Mouse (Mus musculus): Measurements from ENCODE around the gene Trim47.

The Trim47 gene

DNA sequence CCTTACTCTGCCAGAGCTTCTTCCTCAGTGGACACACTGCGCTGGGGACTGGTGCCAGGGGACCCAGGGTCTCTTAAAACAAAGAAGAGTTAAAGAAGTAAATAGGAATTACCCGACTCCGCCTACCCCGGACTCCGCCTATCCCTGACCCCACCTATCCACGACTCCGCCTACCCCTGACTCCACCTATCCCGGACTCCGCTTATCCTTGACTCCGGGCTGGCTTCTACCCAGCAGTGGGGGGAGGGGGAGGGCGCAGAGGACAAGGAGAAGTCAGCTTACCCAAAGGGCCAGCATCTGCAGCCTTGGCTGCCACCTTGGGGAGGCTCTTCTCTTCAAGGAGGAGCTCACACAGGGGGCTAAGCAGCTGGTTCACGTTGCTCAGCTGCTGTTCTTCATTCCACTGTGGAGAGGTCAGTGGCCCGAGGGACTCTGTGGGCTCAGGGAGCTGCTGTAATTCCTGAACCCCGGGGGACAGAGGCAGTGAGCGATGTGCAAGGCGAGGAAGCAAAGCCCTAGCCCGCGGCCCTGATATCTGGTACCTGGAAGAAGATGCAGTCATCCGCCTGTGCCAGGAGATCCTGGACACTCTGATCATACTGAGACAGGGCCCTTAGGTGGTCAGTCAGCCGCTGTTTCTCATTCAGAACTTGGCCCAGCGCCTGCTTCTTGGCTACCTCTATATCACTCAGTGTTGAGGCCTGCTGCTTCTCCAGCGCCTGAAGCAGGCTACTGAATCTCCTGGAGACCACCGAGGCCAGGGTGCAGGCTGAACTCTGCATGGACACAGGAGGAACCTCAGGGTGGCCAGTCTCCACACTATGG is at the start of gene Trim47:
Gene Trim47, minus strand, starts transcription at position 55 of the 825 bp plus-strand sequence.
- WGBS = 52% methylated on average over 23 of the region's 23 CpGs

DNA sequence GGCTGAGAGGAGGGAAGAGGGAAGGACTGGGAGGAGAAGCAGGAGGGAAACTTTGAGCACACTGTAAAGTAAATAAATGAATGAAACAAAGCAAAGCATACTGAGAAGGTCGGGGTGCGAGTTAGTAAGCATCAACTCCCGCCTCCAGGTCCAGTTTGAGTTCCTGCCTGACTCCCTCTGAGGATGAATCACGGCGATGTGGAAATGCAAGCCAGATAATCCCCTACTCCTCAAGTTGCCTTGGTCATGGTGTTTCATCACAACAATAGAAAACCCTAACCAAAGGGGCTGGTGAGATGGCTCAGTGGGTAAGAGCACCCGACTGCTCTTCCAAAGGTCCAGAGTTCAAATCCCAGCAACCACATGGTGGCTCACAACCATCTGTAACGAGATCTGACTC is 49.0 kb upstream of the Trim47 start:
- 72% methylated on average over 7 of the region's 7 CpGs for whole genome bisulfite sequencing

DNA sequence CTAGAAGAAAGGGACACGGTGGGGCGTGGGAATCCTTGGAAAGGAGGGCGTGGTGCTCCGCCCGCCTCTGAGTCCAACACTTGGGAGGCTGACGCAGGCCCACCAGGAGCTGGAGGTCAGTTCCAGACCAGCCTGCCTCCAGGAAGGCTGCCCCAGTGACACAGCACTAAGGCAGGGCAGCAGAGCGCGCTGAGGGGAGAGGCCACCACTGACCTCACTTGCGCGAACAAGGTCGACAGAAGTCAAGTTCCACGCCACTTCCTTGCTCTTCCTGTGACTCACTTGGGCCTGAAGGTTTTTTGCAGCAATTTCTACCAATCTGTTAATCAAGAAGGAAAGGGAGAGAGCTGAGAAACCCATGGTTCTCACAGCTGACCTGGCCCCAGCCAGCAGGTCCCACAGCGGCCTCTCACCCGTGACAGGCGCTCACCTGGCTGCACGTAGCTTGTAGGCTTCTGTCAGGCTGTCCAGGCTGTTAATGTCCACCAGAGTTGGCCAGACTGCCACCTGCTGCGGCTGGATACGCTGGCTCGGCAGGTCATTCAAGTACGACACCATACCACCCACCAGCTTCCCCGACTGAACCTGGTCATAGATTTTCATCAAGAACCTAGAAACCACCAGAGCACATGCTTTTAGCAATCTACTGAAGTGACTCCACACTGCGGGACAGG is 47.9 kb upstream of the Trim47 start:
- WGBS = 93% methylated on average over 22 of the region's 22 CpGs

DNA sequence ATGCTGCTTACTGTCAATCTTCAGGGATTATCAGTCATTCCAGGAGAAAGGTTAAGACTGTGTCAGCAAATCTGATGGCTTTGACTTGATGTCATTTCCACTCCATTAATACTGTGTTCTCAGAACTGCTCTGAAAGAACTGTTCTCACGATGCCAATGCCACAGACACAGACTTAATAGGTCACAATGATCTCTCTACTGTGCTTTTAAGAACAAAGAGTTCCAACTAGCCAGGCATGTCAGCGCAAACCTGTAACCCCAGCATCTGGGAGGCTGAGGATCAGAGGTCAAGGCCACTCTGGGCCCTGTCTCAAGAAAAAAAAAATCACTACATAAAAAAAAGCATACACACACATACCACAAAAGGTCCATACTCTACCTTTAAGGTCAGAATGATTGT is 44.9 kb upstream of the Trim47 start:
- 86% methylated on average over 2 of the region's 2 CpGs for WGBS

DNA sequence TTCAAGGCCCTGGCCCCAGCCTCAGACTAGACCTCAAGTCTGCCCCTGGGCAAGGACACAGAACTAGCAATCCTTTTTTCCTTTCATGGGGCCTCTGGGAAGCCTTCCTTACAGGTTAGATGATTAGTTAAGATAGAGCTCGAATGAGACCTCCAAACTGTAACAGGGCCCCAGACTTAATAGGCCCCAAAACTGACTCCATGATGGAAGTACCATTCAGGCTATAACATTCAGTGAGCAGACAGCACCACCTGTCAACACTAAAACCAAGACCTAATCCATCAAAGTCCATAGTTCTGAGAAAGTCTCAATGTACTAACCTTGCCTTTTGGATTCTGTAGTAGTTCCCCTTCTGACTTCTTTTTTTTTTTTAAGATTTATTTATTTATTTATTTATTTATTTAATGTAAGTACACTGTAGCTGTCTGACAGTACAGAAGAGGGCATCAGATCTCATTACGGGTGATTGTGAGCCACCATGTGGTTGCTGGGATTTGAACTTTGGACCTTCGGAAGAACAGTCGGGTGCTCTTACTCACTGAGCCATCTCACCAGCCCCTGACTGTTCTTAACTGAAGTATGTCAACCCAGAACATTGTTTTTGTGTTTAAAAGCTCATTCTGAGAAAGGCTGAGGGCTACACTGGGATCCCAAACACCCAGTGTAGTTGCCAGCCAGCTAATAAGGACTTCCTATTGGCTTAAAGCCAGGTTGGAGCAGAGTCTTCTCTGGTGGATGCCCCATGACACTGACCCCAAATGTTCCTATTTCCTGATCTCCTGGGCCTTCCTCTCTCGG is 43.2 kb upstream of the Trim47 start:
- 85% methylated on average over 5 of the region's 5 CpGs for WGBS

DNA sequence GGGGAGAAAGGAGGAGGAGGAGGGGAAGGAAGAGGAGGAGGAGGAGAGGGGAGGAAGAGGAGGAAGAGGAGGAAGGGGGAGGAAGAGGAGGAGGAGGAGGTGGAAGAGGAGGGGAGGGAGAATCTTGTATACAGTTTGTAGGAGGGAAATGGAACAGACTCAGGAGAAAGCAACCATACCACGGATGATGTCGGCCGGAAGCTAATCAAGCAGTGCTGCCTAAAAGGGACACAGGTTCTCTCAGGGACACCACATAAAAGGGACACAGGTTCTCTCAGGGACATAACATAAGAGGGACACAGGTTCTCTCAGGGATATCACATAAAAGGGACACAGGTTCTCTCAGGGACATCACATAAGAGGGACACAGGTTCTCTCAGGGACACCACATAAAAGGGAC is 42.2 kb upstream of the Trim47 start:
- WGBS = 67% methylated on average over 3 of the region's 3 CpGs

DNA sequence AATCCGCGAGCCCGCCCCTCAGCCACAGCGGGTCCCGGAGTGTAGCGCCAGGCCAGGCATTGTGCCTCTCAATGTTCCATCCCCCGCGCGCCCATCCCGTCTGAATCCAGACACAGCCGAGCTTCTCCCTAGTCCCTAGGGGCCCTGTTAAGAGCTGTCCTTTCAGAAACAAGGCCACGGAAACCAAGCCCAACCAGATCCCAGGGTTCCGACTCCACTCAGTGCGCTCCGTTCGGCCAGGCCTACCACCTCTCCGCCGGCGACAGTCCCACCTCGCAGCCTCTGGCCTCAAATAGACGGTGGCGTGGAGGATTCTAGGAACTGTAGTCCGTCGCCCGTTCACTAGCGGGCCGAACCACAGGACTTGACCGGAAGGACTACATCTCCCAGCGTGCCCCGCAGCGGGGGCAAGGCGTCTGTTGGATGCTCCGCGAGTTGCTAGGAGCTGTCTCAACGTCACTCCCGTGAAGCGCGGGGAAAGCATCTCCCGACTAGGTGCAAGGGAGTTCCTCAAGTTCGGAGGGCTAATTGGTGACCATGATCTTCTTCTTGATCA is 41.0 kb upstream of the Trim47 start, which contains the start of gene Fbf1:
Gene Fbf1, minus strand, starts transcription at position 283 of the 556 bp plus-strand sequence.
- WGBS = under 1% methylated on average over 40 of the region's 40 CpGs

DNA sequence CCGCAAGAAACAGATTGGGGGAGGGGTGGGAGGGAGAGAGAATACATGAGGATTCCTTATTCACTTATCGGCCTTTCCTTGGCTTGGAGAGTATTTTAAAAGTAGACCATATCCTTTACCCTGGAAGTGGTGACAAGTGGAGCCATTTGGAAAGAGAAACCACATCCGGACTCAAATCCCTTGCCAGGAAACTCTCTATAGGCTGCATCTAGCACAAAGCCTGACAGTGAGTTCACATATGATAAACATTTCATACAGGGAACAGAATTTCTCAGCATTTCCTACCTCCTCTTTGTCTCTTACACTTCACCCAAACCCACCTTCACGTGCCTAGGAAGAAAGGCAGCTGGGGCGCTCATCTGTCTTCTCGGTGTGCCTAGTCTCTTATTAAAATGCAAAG is 40.2 kb upstream of the Trim47 start:
- 6% methylated on average over 6 of the region's 6 CpGs for WGBS

DNA sequence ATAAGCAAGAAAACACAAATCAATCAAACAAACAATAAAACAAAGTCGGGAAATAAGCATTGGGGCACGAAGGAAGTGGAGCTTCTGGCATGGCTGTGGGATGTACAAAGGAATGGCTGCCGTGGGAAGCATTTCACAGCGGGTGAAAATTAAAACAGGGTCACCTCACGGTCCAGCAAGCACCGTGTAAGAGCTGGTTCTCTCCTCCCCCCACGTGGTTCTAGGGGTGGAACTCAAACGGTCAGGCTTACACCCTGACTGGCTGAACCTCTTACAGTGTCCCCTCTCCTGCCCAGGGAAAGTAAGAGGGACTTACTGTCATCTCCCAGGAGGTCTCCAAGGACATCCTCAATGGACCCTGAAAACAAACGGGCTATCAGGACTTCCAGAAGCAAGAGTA is 36.0 kb upstream of the Trim47 start:
- WGBS = 35% methylated on average over 9 of the region's 9 CpGs

DNA sequence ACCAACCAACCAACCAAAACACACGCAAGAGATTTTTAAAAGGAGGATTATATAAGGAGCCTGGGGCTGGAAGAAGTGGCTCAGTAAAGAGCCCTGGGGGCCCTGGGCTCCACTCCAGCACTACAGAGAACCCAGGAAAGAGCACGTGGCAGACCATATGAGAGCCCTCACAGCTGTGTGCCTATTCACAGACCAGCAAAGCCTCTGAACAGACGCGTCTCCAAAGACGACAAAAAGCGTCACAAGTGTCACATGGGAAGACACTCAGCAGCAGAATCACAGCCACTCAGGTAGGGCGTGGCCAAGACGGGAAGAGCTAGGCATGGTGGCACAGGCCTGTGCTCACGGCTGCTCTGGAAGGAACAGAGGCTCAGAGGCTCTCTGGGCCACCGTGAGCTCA is 35.1 kb upstream of the Trim47 start:
- 40% methylated on average over 10 of the region's 10 CpGs for WGBS

DNA sequence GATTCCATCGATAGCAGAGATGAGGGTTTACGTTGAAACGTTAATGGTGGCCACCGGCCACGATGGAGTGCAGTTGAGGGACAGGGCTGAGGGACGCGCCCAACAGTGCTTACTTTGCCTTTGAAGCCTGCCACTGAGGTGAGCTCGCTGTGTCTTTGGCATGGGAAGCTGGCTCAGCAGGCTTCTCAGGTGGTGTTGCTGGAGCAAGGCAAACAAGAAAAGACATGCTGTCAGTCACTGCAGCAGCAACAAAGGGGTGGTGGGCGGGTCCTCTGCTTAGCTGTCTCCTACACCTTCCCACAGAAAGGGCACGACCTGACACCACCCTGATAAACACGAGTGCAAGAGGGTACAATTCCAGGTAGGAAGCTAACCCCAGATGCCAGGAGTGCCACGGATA is 34.3 kb upstream of the Trim47 start:
- WGBS = 81% methylated on average over 12 of the region's 12 CpGs

DNA sequence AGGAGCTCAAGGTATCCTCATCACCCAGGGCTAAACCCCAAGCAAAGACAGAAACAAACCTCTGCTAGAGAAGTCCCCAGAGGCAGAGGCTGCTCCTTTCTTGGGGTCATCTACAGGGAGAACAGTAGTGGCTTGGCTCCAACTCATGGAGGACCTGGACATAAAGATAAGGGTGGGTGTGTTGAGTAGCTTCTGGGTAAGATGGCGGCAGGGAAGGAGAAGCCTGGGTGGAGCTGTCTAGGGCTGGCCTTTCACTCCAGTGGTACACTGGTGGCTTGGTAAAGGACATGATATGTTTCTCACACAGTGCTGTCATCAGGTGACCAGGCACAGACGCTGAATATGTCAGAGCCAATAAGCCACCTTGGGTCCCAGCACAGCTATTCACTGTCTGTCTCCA is 23.9 kb upstream of the Trim47 start:
- WGBS = 98% methylated on average over 2 of the region's 2 CpGs

DNA sequence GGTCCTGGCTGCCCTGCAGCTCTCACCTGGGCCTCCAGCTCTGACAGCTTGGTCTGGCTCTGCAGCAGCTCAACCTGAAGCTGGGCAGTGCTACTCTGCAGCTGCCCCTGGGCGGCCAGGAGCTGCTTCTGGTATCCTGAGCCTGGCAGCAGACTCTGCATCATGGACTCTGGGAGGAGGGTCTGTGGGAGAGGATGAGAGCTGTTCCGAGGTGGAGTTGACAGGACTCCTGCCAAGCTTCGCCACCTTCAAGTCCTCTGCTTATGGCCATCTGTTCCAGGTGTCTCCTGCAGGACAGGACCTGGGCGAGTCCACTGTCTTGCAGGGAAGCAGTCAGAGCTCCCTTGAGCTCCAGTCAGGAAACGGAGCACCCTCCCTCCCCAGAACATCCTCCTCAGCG is 22.3 kb upstream of the Trim47 start:
- WGBS = 73% methylated on average over 6 of the region's 6 CpGs

DNA sequence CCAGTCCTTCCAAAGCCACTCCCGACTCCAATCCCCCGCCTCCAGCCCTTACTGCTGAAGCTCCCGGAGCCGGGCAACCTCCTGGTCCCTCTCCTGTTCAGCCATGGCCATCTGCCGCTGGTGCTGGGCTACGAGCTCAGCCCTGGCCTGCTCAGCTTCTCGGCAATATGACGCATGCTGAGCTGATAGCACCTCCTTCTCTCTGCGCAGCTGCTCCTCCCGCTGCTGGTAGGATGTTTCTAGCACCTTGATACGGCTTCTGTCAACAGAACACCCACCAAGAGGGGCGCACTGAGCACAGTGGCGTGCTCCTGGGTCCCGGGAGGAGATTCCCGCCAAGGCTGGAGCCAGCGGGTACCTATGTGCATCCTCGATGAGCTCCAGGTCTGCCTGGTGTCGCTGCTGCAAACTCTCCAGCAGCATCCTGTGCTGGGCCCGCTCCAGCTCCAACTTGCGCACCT is 21.8 kb upstream of the Trim47 start:
- WGBS = 44% methylated on average over 20 of the region's 20 CpGs

DNA sequence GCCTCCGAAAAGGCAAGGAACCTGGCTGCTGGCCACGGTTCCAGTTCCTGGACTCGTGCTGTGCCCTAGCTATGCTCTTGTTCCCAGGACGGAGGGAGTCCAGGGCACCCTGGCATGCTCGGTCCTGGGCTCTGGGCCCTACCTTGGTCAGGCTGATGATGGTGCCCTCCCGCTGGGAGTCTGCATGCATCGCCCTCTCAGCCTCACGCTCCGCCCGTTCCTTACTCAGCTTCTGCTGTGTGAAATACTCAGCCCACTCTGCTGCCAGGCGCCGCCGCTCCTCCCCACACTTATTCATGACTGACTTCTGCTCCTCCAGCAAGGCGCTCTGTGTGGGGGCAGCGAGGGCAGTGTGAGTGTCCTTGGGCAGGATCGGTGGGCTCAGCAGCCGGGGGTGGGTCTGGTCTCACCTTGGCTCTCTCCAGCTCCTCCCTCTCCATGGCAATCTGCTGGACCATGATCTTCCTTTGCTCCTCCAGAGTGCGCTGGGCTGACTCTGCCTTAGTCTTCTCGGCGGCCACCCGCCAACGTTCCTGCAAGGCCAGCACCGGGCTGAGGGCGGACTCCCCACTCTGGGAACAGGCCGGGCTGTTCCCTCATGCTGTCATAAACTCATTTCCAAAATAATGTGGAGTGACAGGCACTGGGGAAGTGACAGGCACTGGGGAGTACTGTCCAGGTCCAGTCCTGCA is 19.4 kb upstream of the Trim47 start:
- WGBS = 33% methylated on average over 25 of the region's 25 CpGs

DNA sequence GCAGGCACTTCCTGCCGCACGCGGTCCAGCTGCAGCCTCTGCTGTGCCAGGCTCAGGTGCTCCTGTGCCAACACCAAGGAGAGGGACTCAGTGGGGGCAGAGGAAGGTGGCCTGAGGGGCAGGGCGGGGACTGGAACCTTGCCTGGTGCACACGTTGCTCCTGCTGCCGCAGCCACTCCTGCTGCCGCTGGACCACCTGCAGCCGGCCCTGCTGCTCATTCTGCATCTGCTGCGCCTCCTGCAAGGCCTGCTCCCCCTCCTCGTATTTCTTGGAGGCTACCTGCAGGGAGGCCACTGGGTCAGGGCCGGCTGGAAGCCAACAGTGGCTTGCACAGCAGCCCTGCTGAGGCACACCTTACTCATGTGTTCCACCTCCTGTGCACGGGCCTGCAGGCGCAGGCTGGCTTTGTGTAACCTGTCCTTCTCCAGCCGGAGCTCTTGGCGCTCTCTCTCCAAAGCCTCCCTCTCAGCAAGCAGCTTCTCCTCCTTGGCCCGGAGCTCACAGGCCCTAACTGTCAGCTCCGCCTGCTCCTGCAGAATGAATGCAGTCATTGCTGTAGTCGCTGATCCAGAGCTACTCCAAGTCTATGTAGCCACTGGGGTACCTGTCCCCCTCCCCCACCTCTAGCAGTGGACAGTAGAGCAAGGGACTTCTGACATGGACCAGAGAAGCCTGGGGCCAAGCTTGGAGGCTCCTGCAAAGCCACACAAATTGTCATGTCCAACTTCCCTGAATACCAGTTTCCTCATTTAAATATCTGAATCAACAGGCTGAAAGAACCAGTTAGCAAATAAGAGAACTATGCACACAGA is 18.7 kb upstream of the Trim47 start:
- WGBS = 53% methylated on average over 18 of the region's 18 CpGs

DNA sequence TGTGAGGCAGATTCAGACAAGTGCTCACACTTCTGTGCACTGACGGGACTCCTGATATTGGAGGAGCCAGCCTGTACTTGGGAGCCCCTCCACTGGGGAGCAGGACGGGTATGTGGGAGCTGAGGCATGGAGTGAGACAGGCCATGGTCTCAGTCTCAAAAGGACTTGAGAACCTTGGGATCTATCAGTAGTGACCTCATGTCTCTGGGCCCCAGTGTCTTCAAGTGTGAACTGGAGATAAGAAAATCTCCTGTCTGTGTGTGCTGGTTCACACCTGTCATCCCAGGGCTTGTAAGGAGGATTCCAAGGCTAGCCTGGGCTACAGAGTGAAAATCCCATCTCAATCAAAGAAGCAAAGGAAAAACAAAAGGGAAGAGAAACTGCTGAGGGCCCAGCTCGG is 16.5 kb upstream of the Trim47 start:
- WGBS = 95% methylated on average over 3 of the region's 3 CpGs

DNA sequence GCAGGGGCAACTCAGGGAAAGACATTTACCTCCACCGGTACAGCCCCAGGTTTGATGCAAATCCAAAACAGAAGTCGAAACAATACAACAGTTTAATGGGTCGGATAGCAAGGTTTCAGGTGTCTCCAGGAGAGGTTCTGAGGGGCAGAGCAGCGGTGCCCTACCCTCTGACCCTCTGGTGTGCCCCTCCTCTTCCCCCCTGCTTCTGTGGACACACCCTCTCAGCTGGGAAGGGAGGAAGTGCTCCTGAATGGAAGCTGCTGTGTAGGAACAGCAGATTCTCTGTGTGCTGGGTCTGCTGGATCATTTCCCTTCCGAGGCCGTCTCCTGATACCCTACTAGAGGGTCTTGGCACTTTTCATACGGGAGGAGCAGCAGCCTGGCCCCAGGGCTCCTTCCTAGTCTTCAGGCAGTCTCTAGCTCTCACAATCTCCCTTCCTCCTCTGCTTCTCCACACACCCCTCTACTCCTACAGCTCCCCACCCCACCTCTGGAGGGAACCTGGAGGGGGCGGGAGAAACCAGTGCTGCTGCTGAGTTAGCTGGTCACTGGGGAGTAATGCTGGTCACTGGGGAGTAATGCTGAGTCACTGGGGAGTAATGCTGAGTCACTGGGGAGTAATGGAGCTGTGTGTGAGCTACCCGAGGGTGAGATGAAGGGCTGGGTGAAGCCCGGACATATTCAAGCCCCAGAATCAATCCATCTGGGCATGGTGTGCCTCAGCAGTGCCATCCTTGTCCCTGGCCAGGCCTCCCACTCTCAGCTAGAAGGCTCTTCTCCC is 15.4 kb upstream of the Trim47 start:
- WGBS = 74% methylated on average over 10 of the region's 10 CpGs

DNA sequence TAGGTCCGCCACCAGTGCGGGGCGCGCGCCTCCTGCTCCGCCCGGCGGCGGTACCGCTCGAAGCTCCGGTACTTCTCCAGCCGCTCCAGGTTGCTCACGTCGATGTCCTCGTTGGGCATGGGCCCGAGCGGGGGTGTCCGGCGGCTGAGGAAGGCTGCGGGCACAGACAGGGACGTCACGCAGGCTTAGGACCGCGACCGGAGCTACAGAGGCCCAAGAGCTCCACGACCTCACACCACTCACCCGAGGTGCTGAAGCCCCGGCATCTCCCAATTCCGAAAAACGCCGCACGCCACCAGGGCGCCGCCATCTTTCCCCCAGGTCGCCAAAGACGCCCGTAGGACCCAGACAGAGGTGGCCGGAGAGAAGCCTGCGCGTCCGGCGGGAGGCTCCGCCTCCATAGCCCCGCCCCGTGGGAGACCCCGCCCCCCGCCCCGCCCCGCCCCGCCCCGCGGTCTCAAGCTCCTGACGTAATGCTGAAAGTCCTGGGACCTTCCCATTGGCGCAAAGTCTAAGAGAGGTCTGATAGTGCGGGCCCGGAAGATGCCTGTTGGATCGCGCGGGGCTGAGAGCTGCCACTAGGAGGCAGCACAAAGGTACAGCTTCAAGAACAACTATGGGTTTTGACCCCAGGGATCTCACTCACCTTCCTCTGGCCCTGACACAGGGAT is 11.6 kb upstream of the Trim47 start, which contains the start of gene Mrpl38:
Gene Mrpl38, minus strand, starts transcription at position 401 of the 671 bp plus-strand sequence.
- WGBS = under 1% methylated on average over 60 of the region's 60 CpGs
